9 mouse cellular contexts compared by ENCODE assay signal in genomic region chr4:142097871-142098270, GRCm38 (mm10). TPM values are rescaled to one million over a fixed set of nuclear protein-coding genes. Genes with fewer than 3 reads are reported as not detected.
DNase-seq lines count a peak whose midpoint lies in the region; ATAC-seq and TF ChIP-seq lines count a peak whose summit lies in the region.
"Had no signal": no experiment of that assay in that cellular context is flagged by ENCODE, and none has a peak within 500 bp of the region (broad histone marks: within the 10 kb centered on the region; RNA-seq: fewer than 3 reads in every experiment).

No protein-coding gene starts in this region.

- H3K27me3 ChIP-seq in liver, adult 2 months (ENCODE audit: control insufficient read depth, insufficient read depth, low read length): no peaks in the 10 kb centered on the region
- H3K27me3 ChIP-seq in heart, embryonic 15.5 days: no peaks in the 10 kb centered on the region; the same call in 1 of the 2 replicates
- no peaks in the 10 kb centered on the region for H3K27me3 ChIP-seq in limb, embryonic 15.5 days

- H3K36me3 ChIP-seq in liver, adult 2 months (ENCODE audit: control insufficient read depth, insufficient read depth, low read length): no peaks in the 10 kb centered on the region
- H3K36me3 ChIP-seq in heart, embryonic 15.5 days: no peaks in the 10 kb centered on the region
- H3K36me3 ChIP-seq in limb, embryonic 15.5 days: no peaks in the 10 kb centered on the region

- TF ChIP-seq CTCF in liver, adult 2 months (IDR thresholded peaks at IDR 0.05; ENCODE audit: low read depth, low read length): no peak

- H3K4me1 ChIP-seq in liver, adult 2 months (ENCODE audit: control insufficient read depth, insufficient read depth, low read length): peaks cover 9% of the 10 kb centered on the region
- H3K4me1 ChIP-seq in brown adipose tissue, adult 24 weeks (ENCODE audit: control insufficient read depth, insufficient read depth, insufficient read length, low read length): peaks cover 3% of the 10 kb centered on the region
- H3K4me1 ChIP-seq in heart, embryonic 15.5 days (replicated peaks): peaks cover 24% of the 10 kb centered on the region
- peaks cover 26% of the 10 kb centered on the region for H3K4me1 ChIP-seq in limb, embryonic 15.5 days

- no peaks in the 10 kb centered on the region for H3K79me2 ChIP-seq in liver, adult 2 months (ENCODE audit: control insufficient read depth, insufficient read depth, low read length)

- DNase-seq in liver, adult 2 months (ENCODE audit: extremely low read depth, low read depth, low spot score): peak; percentile 88
- no peak for DNase-seq in liver
- peak; percentile 88 for DNase-seq in skeletal muscle tissue, adult 2 months (ENCODE audit: low read depth, low spot score)
- DNase-seq in layer of hippocampus, postnatal 10 days (ENCODE audit: low spot score in 2 of 2): no peak

- H3K9ac ChIP-seq in liver, adult 2 months (ENCODE audit: low read depth, low read length): peak overlapping the region; percentile 12; the same call in 1 of the 2 replicates
- H3K9ac ChIP-seq in heart, embryonic 15.5 days: 0 out of 2 replicates have a peak overlapping the region, but pooled peaks have one; percentile 12
- no peak overlapping the region for H3K9ac ChIP-seq in limb, embryonic 15.5 days

- no peak for ATAC-seq in heart, embryonic 15.5 days (replicated peaks; ENCODE audit: insufficient number of reproducible peaks, insufficient read depth, low FRiP score, low read depth)
- no peak for ATAC-seq in limb, embryonic 15.5 days (ENCODE audit: insufficient number of reproducible peaks, low FRiP score, low TSS enrichment, low read depth)
- no peak for ATAC-seq in cerebellum, adult (ENCODE audit: insufficient number of reproducible peaks, low FRiP score, low TSS enrichment)

- H3K4me2 ChIP-seq in heart, embryonic 15.5 days: peak overlapping the region; percentile 49
- H3K4me2 ChIP-seq in limb, embryonic 15.5 days: peak overlapping the region; percentile 22; the same call in 1 of the 2 replicates

- H3K4me3 ChIP-seq in liver, adult 2 months (ENCODE audit: insufficient read depth, low read depth, low read length): no peak overlapping the region
- H3K4me3 ChIP-seq in brown adipose tissue, adult 24 weeks (ENCODE audit: insufficient read depth, low read depth, low read length): no peak overlapping the region
- no peak overlapping the region for H3K4me3 ChIP-seq in heart, embryonic 15.5 days
- no peak overlapping the region for H3K4me3 ChIP-seq in limb, embryonic 15.5 days

- TF ChIP-seq POLR2A in liver, adult 2 months (IDR thresholded peaks at IDR 0.05; ENCODE audit: extremely low read depth, insufficient read depth, low read length): no peak

- peak overlapping the region; percentile 33 for H3K27ac ChIP-seq in liver, adult 2 months (replicated peaks; ENCODE audit: insufficient read depth, low read depth, low read length)
- peak overlapping the region; percentile 61 for H3K27ac ChIP-seq in brown adipose tissue, adult 24 weeks (replicated peaks; ENCODE audit: low read depth, low read length)
- H3K27ac ChIP-seq in heart, embryonic 15.5 days: no peak overlapping the region
- H3K27ac ChIP-seq in limb, embryonic 15.5 days: peak overlapping the region; percentile 67

- no peaks in the 10 kb centered on the region for H3K9me3 ChIP-seq in heart, embryonic 15.5 days (replicated peaks)
- H3K9me3 ChIP-seq in limb, embryonic 15.5 days: no peaks in the 10 kb centered on the region

- 4% methylated on average over 5 of the region's 5 CpGs for WGBS in liver, adult 2 months
- 24% methylated on average over 5 of the region's 5 CpGs for WGBS in heart, embryonic 15.5 days
- 7% methylated on average over 5 of the region's 5 CpGs for WGBS in limb, embryonic 15.5 days

RNA-seq across cellular contexts. Expression of gene Tmem51, which starts 13.8 kb away (rescaled TPM):
- 4.1 and 6.8 TPM in 2 replicates for total RNA-seq in liver, adult 2 months (2014; rRNA removed)
- polyA plus RNA-seq in liver, adult 2 months (2012; rRNA removed): 4.0 and 13.3 TPM in 2 replicates
- 0.91 and 1.8 TPM in 2 replicates for polyA plus RNA-seq in brown adipose tissue, adult 24 weeks (2012; ENCODE audit: insufficient read depth, insufficient read length, missing spikeins)
- polyA plus RNA-seq in heart, embryonic 15.5 days (2015; fragmentation: Nextera tagmentation; extraction: Ambion mirVana): 36.7 and 40.7 TPM in 2 replicates
- polyA plus RNA-seq in limb, embryonic 15.5 days (2015; fragmentation: Nextera tagmentation; extraction: Ambion mirVana): 26.1 and 26.8 TPM in 2 replicates
- 1 to 10 TPM; 7.7 TPM for total RNA-seq in layer of hippocampus, postnatal 10 days (2021)
- total RNA-seq: MEL had no signal

Comparison
In these comparisons a context has a peak if more than half of its experiments do, and no peak if none do; other contexts are left out.
1. DNase-seq: peak in liver, adult 2 months (single experiment) and skeletal muscle tissue, adult 2 months (single experiment); none in liver (single experiment) and layer of hippocampus, postnatal 10 days (0 of 2).